19 mouse cellular contexts compared by ENCODE assay signal in the genomic region with DNA sequence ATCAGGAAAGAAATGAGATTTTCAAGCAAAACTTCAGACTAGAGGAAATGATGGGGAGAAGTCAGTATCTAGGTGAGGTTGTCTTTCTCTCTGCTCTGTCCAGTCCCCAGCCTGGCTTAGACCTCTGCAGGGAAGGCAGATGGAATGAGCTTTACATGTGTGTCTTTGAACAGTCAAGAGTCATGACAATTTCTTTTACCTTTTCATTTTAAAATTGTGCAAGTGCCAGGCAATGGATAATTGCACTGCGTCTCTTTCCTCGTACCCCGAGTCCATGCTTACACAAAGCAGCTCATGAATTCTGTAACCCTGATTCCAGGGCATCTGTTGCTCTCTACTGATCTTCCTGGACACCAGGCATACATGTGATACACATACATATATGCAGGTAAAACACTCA.
DNase-seq lines count a peak whose midpoint lies in the region; ATAC-seq lines count a peak whose summit lies in the region.
"Had no signal": no experiment of that assay in that cellular context is flagged by ENCODE, and none has a peak within 500 bp of the region (broad histone marks: within the 10 kb centered on the region; RNA-seq: fewer than 3 reads in every experiment).

No protein-coding gene starts in this region.

- no peaks in the 10 kb centered on the region for H3K36me3 ChIP-seq in midbrain, embryonic 11.5 days (ENCODE audit: control insufficient read depth, insufficient read depth, low read length)
- H3K36me3 ChIP-seq in midbrain, embryonic 13.5 days = no peaks in the 10 kb centered on the region
- H3K36me3 ChIP-seq: G1E had no signal

- no peak overlapping the region for H3K4me2 ChIP-seq in midbrain, embryonic 11.5 days
- H3K4me2 ChIP-seq in midbrain, embryonic 13.5 days (replicated peaks) = no peak overlapping the region

- ATAC-seq in midbrain, embryonic 11.5 days (ENCODE audit: low FRiP score) = no peak
- no peak for ATAC-seq in midbrain, embryonic 13.5 days
- ATAC-seq: activated CD4-positive, CD25-positive, alpha-beta regulatory T cell, adult 4 months; CD4-positive, CD25-positive, alpha-beta regulatory T cell, adult 4 months; Patski had no signal

- 93% methylated on average over 3 of the region's 3 CpGs for WGBS in midbrain, embryonic 11.5 days
- 96% methylated on average over 3 of the region's 3 CpGs for WGBS in midbrain, embryonic 13.5 days

- DNase-seq in heart, adult 11 months = peak; percentile 61
- DNase-seq in heart, adult 8-10 months (ENCODE audit: low spot score) = no peak
- DNase-seq in midbrain, embryonic 11.5 days (ENCODE audit: low spot score, missing footprints) = peak; percentile 56
- DNase-seq: adrenal gland, adult 2 months; adrenal gland, adult 8-10 months; adrenal gland, postnatal 10 days; adrenal gland, postnatal 14 days; adrenal gland, postnatal 25 days; adrenal gland, postnatal 36 days; B cell, adult 2 months; cerebellum, adult 11 months; cerebellum, adult 11-12 months; cerebellum, adult 18-20 months had no signal

- H3K4me3 ChIP-seq in midbrain, embryonic 11.5 days (ENCODE audit: low read depth, low read length) = no peak overlapping the region
- H3K4me3 ChIP-seq in midbrain, embryonic 13.5 days (replicated peaks) = no peak overlapping the region

- H3K27me3 ChIP-seq in midbrain, embryonic 11.5 days (ENCODE audit: control insufficient read depth, insufficient read depth, low read length) = no peaks in the 10 kb centered on the region
- no peaks in the 10 kb centered on the region for H3K27me3 ChIP-seq in midbrain, embryonic 13.5 days
- H3K27me3 ChIP-seq: CH12.LX, Patski had no signal

- H3K27ac ChIP-seq in midbrain, embryonic 11.5 days (ENCODE audit: low read depth, low read length) = no peak overlapping the region
- no peak overlapping the region for H3K27ac ChIP-seq in midbrain, embryonic 13.5 days

- no peak overlapping the region for H3K9ac ChIP-seq in midbrain, embryonic 11.5 days (ENCODE audit: low read length)
- no peak overlapping the region for H3K9ac ChIP-seq in midbrain, embryonic 13.5 days (replicated peaks)

- H3K9me3 ChIP-seq in midbrain, embryonic 11.5 days (ENCODE audit: control insufficient read depth, low read length) = no peaks in the 10 kb centered on the region
- H3K9me3 ChIP-seq in midbrain, embryonic 13.5 days = no peaks in the 10 kb centered on the region
- H3K9me3 ChIP-seq: G1E had no signal

- H3K4me1 ChIP-seq in midbrain, embryonic 11.5 days (ENCODE audit: control insufficient read depth, insufficient read depth, low read length) = no peaks in the 10 kb centered on the region
- H3K4me1 ChIP-seq in midbrain, embryonic 13.5 days (replicated peaks) = no peaks in the 10 kb centered on the region
